Mouse (Mus musculus) CH12.LX (cell line): ENCODE measurements around the gene Wdr83. TPM values are rescaled to one million over a fixed set of nuclear protein-coding genes. Genes with fewer than 3 reads are reported as not detected.
A peak's percentile ranks its signal among the peaks of the same experiment; 100 is the strongest.

Experiments
- DNase-seq: peaks from one replicate; pipeline ENCODE4 v3.0.0-alpha.2; 2013; ENCODE audit errors: extremely low read depth
- H3K27ac ChIP-seq: 2 replicates; pipeline ENCODE4 v1.5.1; 2012; ENCODE audit warnings: low read depth, mild to moderate bottlenecking, control low read depth, moderate library complexity; ENCODE audit not compliant: insufficient read depth
- H3K27me3 ChIP-seq: replicated peaks from 2 replicates; pipeline ENCODE3; 2012; ENCODE audit warnings: inconsistent platforms
- H3K36me3 ChIP-seq, 2 experiments: replicated peaks in 1 of 2; 2 replicates each; pipeline versions ENCODE3 to v1.6.1; 2012; ENCODE audit warnings: inconsistent platforms in 1 of 2, low read length in 1 of 2, mild to moderate bottlenecking in 1 of 2, mixed read lengths in 1 of 2, moderate library complexity in 1 of 2; ENCODE audit not compliant: control insufficient read depth in 1 of 2, insufficient read depth in 1 of 2
- H3K4me1 ChIP-seq, 2 experiments: 2 replicates each; pipeline ENCODE4 v1.6.1; 2012; ENCODE audit warnings: inconsistent platforms in 1 of 2, moderate library complexity in 1 of 2; ENCODE audit not compliant: insufficient read depth in 2 of 2, control insufficient read depth in 1 of 2
- H3K4me2 ChIP-seq: 2 replicates; pipeline ENCODE4 v1.6.1; 2012; ENCODE audit warnings: low read depth, mild to moderate bottlenecking, control low read depth; ENCODE audit not compliant: poor library complexity, insufficient read depth, severe bottlenecking
- H3K4me3 ChIP-seq, 3 experiments: fragments of 150-350 bp in 1 of 3; sonication (generic) in 1 of 3; replicated peaks in 1 of 3; 2 replicates each; pipeline versions ENCODE3 to v1.5.1; 2011 to 2012; ENCODE audit warnings: low read depth in 2 of 3, low read length in 2 of 3, mild to moderate bottlenecking in 2 of 3, moderate library complexity in 2 of 3, control low read depth in 1 of 3, improper control_type of control experiment in 1 of 3, inconsistent platforms in 1 of 3, mixed read lengths in 1 of 3; ENCODE audit not compliant: poor library complexity in 1 of 3
- H3K79me2 ChIP-seq: replicated peaks from 2 replicates; pipeline ENCODE4 v1.6.1; 2012; ENCODE audit warnings: mild to moderate bottlenecking, moderate library complexity; ENCODE audit not compliant: control insufficient read depth, poor library complexity, insufficient read depth, severe bottlenecking; ENCODE audit errors: extremely low read depth
- H3K9ac ChIP-seq: 2 replicates; pipeline ENCODE4 v1.6.1; 2012; ENCODE audit warnings: low read depth, mild to moderate bottlenecking, control low read depth, moderate library complexity; ENCODE audit not compliant: insufficient read depth
- H3K9me3 ChIP-seq: replicated peaks from 2 replicates; pipeline ENCODE3; 2012; ENCODE audit warnings: low read length, inconsistent platforms, mixed read lengths
- CHD2 ChIP-seq: IDR thresholded peaks from 2 replicates; pipeline ENCODE4 v1.6.1; 2011; ENCODE audit warnings: low read length, improper control_type of control experiment
- CTCF ChIP-seq, 2 experiments: IDR thresholded peaks in 1 of 2; conservative IDR thresholded peaks in 1 of 2; 2 replicates each; pipeline ENCODE4 v1.5.1; 2011 to 2012; ENCODE audit warnings: low read depth in 2 of 2, low read length in 2 of 2, improper control_type of control experiment in 1 of 2, inconsistent platforms in 1 of 2, mild to moderate bottlenecking in 1 of 2, moderate library complexity in 1 of 2
- ETS1 ChIP-seq: conservative IDR thresholded peaks from 2 replicates; pipeline ENCODE4 v1.6.1; 2012; ENCODE audit warnings: low read depth, mild to moderate bottlenecking, inconsistent platforms, low read length, improper control_type of control experiment, moderate library complexity
- GABPA ChIP-seq: IDR thresholded peaks from 2 replicates; pipeline ENCODE4 v1.6.1; 2012; ENCODE audit warnings: low read depth, low read length, improper control_type of control experiment, inconsistent platforms; ENCODE audit not compliant: insufficient replicate concordance
- HCFC1 ChIP-seq: IDR thresholded peaks from 2 replicates; pipeline ENCODE4 v1.6.1; 2012; ENCODE audit warnings: low read depth, mild to moderate bottlenecking, inconsistent platforms, low read length, improper control_type of control experiment
- IRF4 ChIP-seq: IDR thresholded peaks from 2 replicates; pipeline ENCODE4 v1.6.1; 2014; ENCODE audit warnings: low read depth, mild to moderate bottlenecking, inconsistent platforms, low read length, improper control_type of control experiment
- JUN ChIP-seq: IDR thresholded peaks from 2 replicates; pipeline ENCODE4 v1.6.1; 2011; ENCODE audit warnings: low read depth, mild to moderate bottlenecking, low read length, improper control_type of control experiment, moderate library complexity; ENCODE audit not compliant: insufficient read depth
- KAT2A ChIP-seq: IDR thresholded peaks from 2 replicates; pipeline ENCODE4 v1.6.1; 2012; ENCODE audit warnings: low read length, improper control_type of control experiment, inconsistent platforms; ENCODE audit not compliant: insufficient replicate concordance
- MAZ ChIP-seq: IDR thresholded peaks from 2 replicates; pipeline ENCODE4 v1.6.1; 2012; ENCODE audit warnings: low read depth, mild to moderate bottlenecking, inconsistent platforms, low read length, improper control_type of control experiment, moderate library complexity
- MEF2A ChIP-seq: IDR thresholded peaks from 2 replicates; pipeline ENCODE4 v1.6.1; 2014; ENCODE audit warnings: low read depth, mild to moderate bottlenecking, inconsistent platforms, low read length, improper control_type of control experiment, borderline replicate concordance
- MXI1 ChIP-seq: IDR thresholded peaks from 2 replicates; pipeline ENCODE4 v1.6.1; 2011; ENCODE audit warnings: mild to moderate bottlenecking, low read depth, low read length, improper control_type of control experiment
- MYC ChIP-seq: IDR thresholded peaks from 2 replicates; pipeline ENCODE4 v1.6.1; 2011; ENCODE audit warnings: low read depth, mild to moderate bottlenecking, improper control_type of control experiment, low read length
- NELFE ChIP-seq: IDR thresholded peaks from 2 replicates; pipeline ENCODE4 v1.6.1; 2011; ENCODE audit warnings: low read depth, low read length, improper control_type of control experiment
- PAX5 ChIP-seq: IDR thresholded peaks from 2 replicates; pipeline ENCODE4 v1.6.1; 2012; ENCODE audit warnings: low read length, inconsistent platforms, mixed read lengths
- POLR2A ChIP-seq: IDR thresholded peaks from 2 replicates; pipeline ENCODE4 v1.6.1; 2011; ENCODE audit warnings: low read depth, mild to moderate bottlenecking, improper control_type of control experiment, low read length
- POLR2AphosphoS2 ChIP-seq: IDR thresholded peaks from 2 replicates; pipeline ENCODE4 v1.6.1; 2011; ENCODE audit warnings: low read depth, low read length, improper control_type of control experiment
- RAD21 ChIP-seq: IDR thresholded peaks from 2 replicates; pipeline ENCODE4 v1.6.1; 2011; ENCODE audit warnings: low read depth, mild to moderate bottlenecking, low read length, improper control_type of control experiment, moderate library complexity
- RCOR1 ChIP-seq: conservative IDR thresholded peaks from 2 replicates; pipeline ENCODE4 v1.6.1; 2012; ENCODE audit warnings: low read depth, mild to moderate bottlenecking, inconsistent platforms, low read length, improper control_type of control experiment
- SIN3A ChIP-seq: IDR thresholded peaks from 2 replicates; pipeline ENCODE4 v1.6.1; 2012; ENCODE audit warnings: low read length, improper control_type of control experiment, inconsistent platforms
- TCF12 ChIP-seq: IDR thresholded peaks from 2 replicates; pipeline ENCODE4 v1.6.1; 2014; ENCODE audit warnings: low read depth, mild to moderate bottlenecking, inconsistent platforms, low read length, improper control_type of control experiment
- USF2 ChIP-seq: conservative IDR thresholded peaks from 2 replicates; pipeline ENCODE4 v1.6.1; 2011; ENCODE audit warnings: low read depth, low read length, improper control_type of control experiment
- ZC3H11A ChIP-seq: IDR thresholded peaks from 2 replicates; pipeline ENCODE4 v1.6.1; 2012; ENCODE audit warnings: low read depth, mild to moderate bottlenecking, inconsistent platforms, low read length, improper control_type of control experiment
- ZKSCAN1 ChIP-seq: IDR thresholded peaks from 2 replicates; pipeline ENCODE4 v1.6.1; 2012; ENCODE audit warnings: low read depth, inconsistent platforms, low read length, improper control_type of control experiment, borderline replicate concordance
- ZNF384 ChIP-seq: IDR thresholded peaks from 2 replicates; pipeline ENCODE4 v1.6.1; 2012; ENCODE audit warnings: low read depth, low read length, improper control_type of control experiment, inconsistent platforms
- dilution Hi-C: fragments of 300-500 bp; cut with MboI; formaldehyde crosslinking; loops from 2 replicates; pipeline ENCODE4 v1.14.3; 2020; ENCODE audit warnings: low sequenced_read_pairs; ENCODE audit not compliant: extremely low pct_unique_long_range_greater_than_20kb, extremely low pct_ligation_motif_present
- in situ Hi-C: fragments of 300-500 bp; cut with MboI; formaldehyde crosslinking; loops from 3 replicates; pipeline ENCODE4 v1.14.3; 2019; ENCODE audit warnings: low sequenced_read_pairs, low pct_ligation_motif_present, low pct_unique_long_range_greater_than_20kb, mixed read lengths
- polyA plus RNA-seq: library from polyadenylated mRNA; unstranded; fragments of >175 nt; gene quantifications from 2 replicates; pipeline ENCODE4 v1.2.1, GENCODE M21; 2012; ENCODE audit warnings: low read depth; ENCODE audit not compliant: insufficient read length
- total RNA-seq, 2 experiments: library from RNA; depleted of rRNA; stranded (reverse); fragments of 300-350 nt in 1 of 2; fragments of >200 nt in 1 of 2; gene quantifications; 2 replicates each; pipeline ENCODE4 v1.2.3; 2012 to 2014

Wdr83 gene
- total and polyA plus RNA-seq, 3 experiments: 5.5 to 35.6 (median 24.6) TPM

- Histone ChIP-seq H3K36me3 (peaks cover 35 to 44% of the 10 kb centered on the region in 2 experiments), H3K9ac (no peak overlapping the region), H3K79me2 (no peaks in the 10 kb centered on the region), H3K4me3 (no peak overlapping the region), H3K4me1 (peaks cover 4 to 18% of the 10 kb centered on the region in 2 experiments), H3K27ac (peak overlapping the region; percentile 32; the same call in 1 of the 2 replicates), H3K27me3 (no peaks in the 10 kb centered on the region), H3K4me2 (no peak overlapping the region), H3K9me3 (peaks cover 2% of the 10 kb centered on the region)
- TF ChIP-seq ZC3H11A (no peak), USF2 (no peak), ZKSCAN1 (no peak), TCF12 (no peak), POLR2A (no peak), NELFE (no peak), MXI1 (no peak), JUN (no peak), ZNF384 (no peak), MAZ (no peak), RAD21 (no peak), POLR2AphosphoS2 (no peak), ETS1 (no peak), MYC (no peak), HCFC1 (no peak), MEF2A (no peak), KAT2A (no peak), CTCF (conservative IDR thresholded peaks at IDR 0.05 in 1 of 2, IDR thresholded peaks at IDR 0.05 in 1 of 2; ENCODE audit: low read depth in 2 of 2, low read length in 2 of 2) (no peak), IRF4 (no peak)
- dilution Hi-C loops: no loop called here
- in situ Hi-C loops: no loop called here
- DNase-seq: no peak
These were observed 19.1 kb upstream of the Wdr83 start for GRCm38 (mm10) chr8:85100076-85100665.

GRCm38 (mm10) chr8:85096850-85097249 is 15.7 kb upstream of the Wdr83 start:
- dilution Hi-C loops: no loop called here
- Histone ChIP-seq H3K27me3 (no peaks in the 10 kb centered on the region), H3K36me3 (peaks cover 62 to 76% of the 10 kb centered on the region in 2 experiments), H3K9me3 (peaks cover 2% of the 10 kb centered on the region), H3K79me2 (no peaks in the 10 kb centered on the region), H3K4me2 (no peak overlapping the region), H3K27ac (no peak overlapping the region), H3K9ac (no peak overlapping the region), H3K4me3 (no peak overlapping the region), H3K4me1 (peaks cover 4 to 18% of the 10 kb centered on the region in 2 experiments)
- in situ Hi-C loops: no loop called here
- DNase-seq: no peak
- TF ChIP-seq CHD2 (no peak), GABPA (no peak), MYC (no peak), CTCF (conservative IDR thresholded peaks at IDR 0.05 in 1 of 2, IDR thresholded peaks at IDR 0.05 in 1 of 2; ENCODE audit: low read depth in 2 of 2, low read length in 2 of 2) (no peak), RCOR1 (no peak), POLR2A (no peak), MAZ (no peak), SIN3A (no peak), ZNF384 (no peak), PAX5 (no peak)
